Mouse (Mus musculus) heart, adult 2 months (tissue): ENCODE measurements around the gene Elmsan1. TPM values are rescaled to one million over a fixed set of nuclear protein-coding genes. Genes with fewer than 3 reads are reported as not detected.

Experiments used
- DNase-seq, 2 experiments: peaks; one replicate each; pipeline ENCODE4 v3.0.0; 2021
- H3K27ac ChIP-seq: fragments of 200-600 bp; 2 replicates; pipeline ENCODE4 v1.8.1; 2022
- H3K27me3 ChIP-seq: fragments of 200-500 bp; 2 replicates; pipeline ENCODE4 v1.6.1; 2012; ENCODE audit warnings: mild to moderate bottlenecking, low read length, inconsistent platforms, mixed read lengths; ENCODE audit not compliant: control insufficient read depth, insufficient read depth
- H3K36me3 ChIP-seq: fragments of 200-500 bp; 2 replicates; pipeline ENCODE4 v1.6.1; 2012; ENCODE audit warnings: low read length, inconsistent platforms; ENCODE audit not compliant: control insufficient read depth, insufficient read depth
- H3K4me1 ChIP-seq: fragments of 200-500 bp; 2 replicates; pipeline ENCODE4 v1.6.1; 2011; ENCODE audit warnings: low read length; ENCODE audit not compliant: control insufficient read depth, insufficient read depth
- H3K4me3 ChIP-seq: fragments of 200-600 bp; 2 replicates; pipeline ENCODE4 v1.8.1; 2022
- H3K79me2 ChIP-seq: fragments of 200-500 bp; replicated peaks from 2 replicates; pipeline ENCODE4 v1.6.1; 2012; ENCODE audit warnings: mild to moderate bottlenecking, inconsistent platforms, low read length, moderate library complexity, mixed read lengths; ENCODE audit not compliant: control insufficient read depth, insufficient read depth
- H3K9ac ChIP-seq: fragments of 200-500 bp; 2 replicates; pipeline ENCODE4 v1.6.1; 2012; ENCODE audit warnings: low read depth, mild to moderate bottlenecking, control low read depth, inconsistent platforms, low read length, mixed read lengths
- CTCF ChIP-seq: fragments of 200-600 bp; IDR thresholded peaks from 2 replicates; pipeline ENCODE4 v1.8.1; 2022; ENCODE audit warnings: antibody characterized with exemption, mild to moderate bottlenecking, moderate library complexity
- EP300 ChIP-seq: fragments of 200-500 bp; IDR thresholded peaks from 2 replicates; pipeline ENCODE4 v1.6.1; 2011; ENCODE audit warnings: low read depth, low read length, control low read depth; ENCODE audit not compliant: insufficient read depth
- POLR2A ChIP-seq: fragments of 200-500 bp; IDR thresholded peaks from 2 replicates; pipeline ENCODE4 v1.6.1; 2011; ENCODE audit warnings: mild to moderate bottlenecking, low read depth, low read length, control low read depth; ENCODE audit not compliant: insufficient read depth
- WGBS: fragments of 180-500 bp; shearing (Covaris S2); methylation state at CpG from one replicate; pipeline ENCODE4 v1.1.7; 2018; 5-methylcytosine and 5-hydroxymethylcytosine counted together
- intact Hi-C: fragments of 180-260 bp; cut with DNase I; formaldehyde crosslinking; loops from one replicate; pipeline ENCODE4 v1.15.1; 2025
- polyA plus RNA-seq: library from polyadenylated mRNA; depleted of rRNA; stranded (reverse); fragments of >200 nt; gene quantifications from 2 replicates; pipeline ENCODE4 v1.2.3, GENCODE M21; 2012
- total RNA-seq, 2 experiments: library from RNA; stranded (reverse); gene quantifications; 2 replicates each; pipeline ENCODE4 v1.2.3; 2021

The Elmsan1 gene
- total and polyA plus RNA-seq, 3 experiments = 8.1 to 14.7 (median 12.3) TPM

- 68% methylated on average over 1 of the region's 1 CpGs for WGBS
- H3K9ac ChIP-seq = no peak overlapping the region
- intact Hi-C loops = no loop called here
- DNase-seq = no peak
- peaks cover 56% of the 10 kb centered on the region for H3K4me1 ChIP-seq
- H3K79me2 ChIP-seq = peaks cover 5% of the 10 kb centered on the region
- no peaks in the 10 kb centered on the region for H3K27me3 ChIP-seq
- TF ChIP-seq CTCF = no peak
- no peak for TF ChIP-seq POLR2A
- no peak for TF ChIP-seq EP300
- peaks cover 2% of the 10 kb centered on the region; the same call in 1 of the 2 replicates for H3K36me3 ChIP-seq
- H3K4me3 ChIP-seq = no peak overlapping the region
- peak overlapping the region; percentile 43 for H3K27ac ChIP-seq
Measured at GRCm38 (mm10) chr12:84178052-84178451, 40.6 kb downstream of the Elmsan1 start.

- H3K36me3 ChIP-seq = peaks cover 2% of the 10 kb centered on the region; the same call in 1 of the 2 replicates
- peak overlapping the region; percentile 84 for H3K27ac ChIP-seq
- H3K9ac ChIP-seq = no peak overlapping the region; the same call in 1 of the 2 replicates
- TF ChIP-seq CTCF (no peak), POLR2A (no peak), EP300 (no peak)
- no peaks in the 10 kb centered on the region for H3K27me3 ChIP-seq
- DNase-seq = no peak
- 49% methylated on average over 6 of the region's 6 CpGs for WGBS
- H3K4me1 ChIP-seq = peaks cover 56% of the 10 kb centered on the region
- intact Hi-C loops = no loop called here
- H3K4me3 ChIP-seq = no peak overlapping the region
- H3K79me2 ChIP-seq = peaks cover 9% of the 10 kb centered on the region
Measured at GRCm38 (mm10) chr12:84176886-84177765, 41.6 kb downstream of the Elmsan1 start.

GRCm38 (mm10) chr12:84176126-84176769 is 42.4 kb downstream of the Elmsan1 start:
- no peaks in the 10 kb centered on the region for H3K27me3 ChIP-seq
- TF ChIP-seq CTCF (no peak), EP300 (0 out of 2 replicates have a peak, but pooled peaks have one; percentile 17)
- DNase-seq = peak in 1 of 2 experiments; percentile 61
- H3K36me3 ChIP-seq = peaks cover 2% of the 10 kb centered on the region; the same call in 1 of the 2 replicates
- 19% methylated on average over 13 of the region's 13 CpGs for WGBS
- peak overlapping the region; percentile 48 for H3K4me3 ChIP-seq
- peaks cover 10% of the 10 kb centered on the region for H3K79me2 ChIP-seq
- peak overlapping the region; percentile 84 for H3K27ac ChIP-seq
- peak overlapping the region; percentile 43 for H3K9ac ChIP-seq
- H3K4me1 ChIP-seq = peaks cover 53% of the 10 kb centered on the region
- intact Hi-C loops = no loop called here

GRCm38 (mm10) chr12:84175659-84176061 is 43.0 kb downstream of the Elmsan1 start:
- Histone ChIP-seq H3K27ac (peak overlapping the region; percentile 84), H3K79me2 (peaks cover 10% of the 10 kb centered on the region), H3K4me3 (peak overlapping the region; percentile 48), H3K27me3 (no peaks in the 10 kb centered on the region), H3K36me3 (peaks cover 2% of the 10 kb centered on the region; the same call in 1 of the 2 replicates), H3K9ac (peak overlapping the region; percentile 43), H3K4me1 (peaks cover 49% of the 10 kb centered on the region)
- under 1% methylated on average over 20 of the region's 20 CpGs for WGBS
- intact Hi-C loops = no loop called here
- peak; percentile 90 to 94 for DNase-seq
- peak; percentile 25; the same call in 1 of the 2 replicates for TF ChIP-seq CTCF
- peak; percentile 53; the same call in 1 of the 2 replicates for TF ChIP-seq POLR2A
- peak; percentile 73 for TF ChIP-seq EP300

GRCm38 (mm10) chr12:84174871-84175270 is 43.8 kb downstream of the Elmsan1 start:
- 0 out of 2 replicates have a peak overlapping the region, but pooled peaks have one; percentile 26 for H3K9ac ChIP-seq
- intact Hi-C loops = loop anchor here (1.0 kb wide), 1 partner anchor 43 kb away; the partner anchor contains the start of gene Elmsan1
- H3K4me1 ChIP-seq = peaks cover 42% of the 10 kb centered on the region
- no peaks in the 10 kb centered on the region for H3K27me3 ChIP-seq
- no peak for TF ChIP-seq EP300
- TF ChIP-seq CTCF = no peak
- no peak for TF ChIP-seq POLR2A
- H3K4me3 ChIP-seq = peak overlapping the region; percentile 48
- peaks cover 2% of the 10 kb centered on the region; the same call in 1 of the 2 replicates for H3K36me3 ChIP-seq
- 29% methylated on average over 6 of the region's 6 CpGs for WGBS
- peaks cover 10% of the 10 kb centered on the region for H3K79me2 ChIP-seq
- peak; percentile 82 to 88 for DNase-seq
- peak overlapping the region; percentile 84 for H3K27ac ChIP-seq
